Mouse (Mus musculus) cerebellum, adult 18-20 months (tissue): ENCODE measurements at regions not wholly inside any gene's neighbourhood (a gene's known extent, or its start where the extent isn't known, plus 50 kb on each side); places are given as distances from the start of the nearest gene placed in this dataset.

Source experiments
- DNase-seq, 2 experiments: peaks; one replicate each; pipeline ENCODE4 v3.0.0; 2021

- no peak for DNase-seq
Observed at GRCm38 (mm10) chr13:78348830-78349229, 149.3 kb upstream of the Nr2f1 start.

- DNase-seq: no peak
Observed at GRCm38 (mm10) chr13:78324443-78325206, 125.1 kb upstream of the Nr2f1 start.

GRCm38 (mm10) chr13:78323183-78323582, 123.6 kb upstream of the Nr2f1 start:
- no peak for DNase-seq

- no peak for DNase-seq
Observed at GRCm38 (mm10) chr13:78318434-78318833, 118.9 kb upstream of the Nr2f1 start.

- no peak for DNase-seq
Observed at GRCm38 (mm10) chr13:78310837-78311236, 111.3 kb upstream of the Nr2f1 start.
